Mouse (Mus musculus) testis, adult 2 months (tissue): ENCODE results near the gene Alpk1.

Source experiments
- CTCF ChIP-seq: fragments of 200-500 bp; IDR thresholded peaks from 2 replicates; pipeline ENCODE4 v1.5.1; 2012; ENCODE audit warnings: low read depth, mild to moderate bottlenecking, inconsistent platforms, low read length, moderate library complexity; ENCODE audit not compliant: control insufficient read depth, insufficient read depth, insufficient replicate concordance
- POLR2A ChIP-seq: fragments of 200-500 bp; IDR thresholded peaks from 2 replicates; pipeline ENCODE4 v1.6.1; 2012; ENCODE audit warnings: low read depth, mild to moderate bottlenecking, inconsistent platforms, low read length, moderate library complexity; ENCODE audit not compliant: control insufficient read depth

- TF ChIP-seq POLR2A: no peak
- no peak for TF ChIP-seq CTCF
Observed at GRCm38 (mm10) chr3:127804439-127804838, 24.1 kb upstream of the Alpk1 start.
